Mouse (Mus musculus) MEL (cell line): ENCODE measurements around the gene Zg16. TPM values are rescaled to one million over a fixed set of nuclear protein-coding genes. Genes with fewer than 3 reads are reported as not detected.

Source experiments
- DNase-seq: peaks from one replicate; pipeline ENCODE4 v3.0.0; 2011; ENCODE audit warnings: low read depth, low spot score
- H3K27ac ChIP-seq: 2 replicates; pipeline ENCODE4 v1.5.1; 2012; ENCODE audit warnings: low read depth, mild to moderate bottlenecking, control low read depth, low read length, moderate library complexity; ENCODE audit not compliant: control insufficient read depth
- H3K27me3 ChIP-seq, 2 experiments: fragments of 150-350 bp in 1 of 2; sonication (generic) in 1 of 2; 2 replicates each; pipeline ENCODE4 v1.6.1; 2012; ENCODE audit warnings: low read length in 2 of 2, mild to moderate bottlenecking in 2 of 2, improper control_type of control experiment in 1 of 2, moderate library complexity in 1 of 2; ENCODE audit not compliant: insufficient read depth in 2 of 2, control insufficient read depth in 1 of 2
- H3K36me3 ChIP-seq, 2 experiments: 2 replicates each; pipeline ENCODE4 v1.6.1; 2012 to 2014; ENCODE audit warnings: low read length in 2 of 2, improper control_type of control experiment in 1 of 2, inconsistent platforms in 1 of 2, mild to moderate bottlenecking in 1 of 2; ENCODE audit not compliant: insufficient read depth in 2 of 2, control insufficient read depth in 1 of 2
- H3K4me1 ChIP-seq, 2 experiments: fragments of 150-350 bp in 1 of 2; sonication (generic) in 1 of 2; 2 replicates each; pipeline ENCODE4 v1.6.1; 2012; ENCODE audit warnings: low read length in 2 of 2, improper control_type of control experiment in 1 of 2, mild to moderate bottlenecking in 1 of 2; ENCODE audit not compliant: insufficient read depth in 2 of 2, control insufficient read depth in 1 of 2
- H3K4me3 ChIP-seq, 2 experiments: fragments of 150-350 bp in 1 of 2; sonication (generic) in 1 of 2; 2 replicates each; pipeline ENCODE4 v1.5.1; 2012; ENCODE audit warnings: low read depth in 2 of 2, low read length in 2 of 2, mild to moderate bottlenecking in 2 of 2, moderate library complexity in 2 of 2, control low read depth in 1 of 2, improper control_type of control experiment in 1 of 2; ENCODE audit not compliant: control insufficient read depth in 1 of 2, insufficient read depth in 1 of 2
- H3K79me2 ChIP-seq: 2 replicates; pipeline ENCODE4 v1.6.1; 2012; ENCODE audit warnings: mild to moderate bottlenecking, low read length, moderate library complexity; ENCODE audit not compliant: control insufficient read depth, poor library complexity, insufficient read depth
- H3K9ac ChIP-seq: 2 replicates; pipeline ENCODE4 v1.6.1; 2012; ENCODE audit warnings: low read depth, mild to moderate bottlenecking, control low read depth, low read length, moderate library complexity; ENCODE audit not compliant: control insufficient read depth, poor library complexity, severe bottlenecking
- H3K9me3 ChIP-seq: fragments of 150-350 bp; sonication (generic); replicated peaks from 2 replicates; pipeline ENCODE4 v1.6.1; 2012; ENCODE audit warnings: mild to moderate bottlenecking, low read length, improper control_type of control experiment, moderate library complexity; ENCODE audit not compliant: insufficient read depth
- CHD1 ChIP-seq: IDR thresholded peaks from 2 replicates; pipeline ENCODE4 v1.6.1; 2012; ENCODE audit warnings: low read depth, mild to moderate bottlenecking, inconsistent platforms, low read length, improper control_type of control experiment
- CTCF ChIP-seq, 3 experiments: IDR thresholded peaks in 2 of 3; conservative IDR thresholded peaks in 1 of 3; 2 replicates each; pipeline ENCODE4 v1.5.1; 2011 to 2012; ENCODE audit warnings: low read length in 3 of 3, low read depth in 2 of 3, mild to moderate bottlenecking in 2 of 3, improper control_type of control experiment in 1 of 3, inconsistent platforms in 1 of 3, mixed read lengths in 1 of 3, moderate library complexity in 1 of 3; ENCODE audit not compliant: control insufficient read depth in 1 of 3, insufficient read depth in 1 of 3, poor library complexity in 1 of 3, severe bottlenecking in 1 of 3
- E2F4 ChIP-seq: IDR thresholded peaks from 2 replicates; pipeline ENCODE4 v1.6.1; 2011; ENCODE audit warnings: low read depth, low read length, improper control_type of control experiment, borderline replicate concordance
- EP300 ChIP-seq, 2 experiments: IDR thresholded peaks; 2 replicates each; pipeline ENCODE4 v1.6.1; 2011; ENCODE audit warnings: improper control_type of control experiment in 2 of 2, low read length in 2 of 2, low read depth in 1 of 2, mild to moderate bottlenecking in 1 of 2
- JUND ChIP-seq: IDR thresholded peaks from 2 replicates; pipeline ENCODE4 v1.6.1; 2011; ENCODE audit warnings: low read depth, mild to moderate bottlenecking, improper control_type of control experiment, low read length
- KAT2A ChIP-seq: conservative IDR thresholded peaks from 2 replicates; pipeline ENCODE4 v1.6.1; 2012; ENCODE audit warnings: low read depth, low read length, improper control_type of control experiment, inconsistent platforms
- MEF2A ChIP-seq: IDR thresholded peaks from 2 replicates; pipeline ENCODE4 v1.6.1; 2014; ENCODE audit warnings: low read depth, mild to moderate bottlenecking, inconsistent platforms, low read length, improper control_type of control experiment; ENCODE audit not compliant: poor library complexity, insufficient replicate concordance, severe bottlenecking; ENCODE audit errors: extremely low read depth
- MYB ChIP-seq: IDR thresholded peaks from 2 replicates; pipeline ENCODE4 v1.6.1; 2011; ENCODE audit warnings: mild to moderate bottlenecking, low read depth, low read length, improper control_type of control experiment
- NRF1 ChIP-seq: IDR thresholded peaks from 2 replicates; pipeline ENCODE4 v1.6.1; 2014; ENCODE audit warnings: low read depth, mild to moderate bottlenecking, inconsistent platforms, low read length, improper control_type of control experiment, moderate library complexity; ENCODE audit not compliant: poor library complexity, insufficient read depth, severe bottlenecking
- RAD21 ChIP-seq: IDR thresholded peaks from 2 replicates; pipeline ENCODE4 v1.6.1; 2011; ENCODE audit warnings: mild to moderate bottlenecking, low read depth, low read length, improper control_type of control experiment
- RCOR1 ChIP-seq: IDR thresholded peaks from 2 replicates; pipeline ENCODE4 v1.6.1; 2012; ENCODE audit warnings: low read depth, mild to moderate bottlenecking, inconsistent platforms, low read length, improper control_type of control experiment
- SIN3A ChIP-seq: IDR thresholded peaks from 2 replicates; pipeline ENCODE4 v1.6.1; 2012; ENCODE audit warnings: low read length, improper control_type of control experiment, inconsistent platforms
- TBP ChIP-seq: IDR thresholded peaks from 2 replicates; pipeline ENCODE4 v1.8.0; 2011; ENCODE audit warnings: low read depth, low read length, improper control_type of control experiment
- USF1 ChIP-seq: IDR thresholded peaks from 2 replicates; pipeline ENCODE4 v1.6.1; 2014; ENCODE audit warnings: low read depth, mild to moderate bottlenecking, inconsistent platforms, low read length, improper control_type of control experiment, moderate library complexity
- USF2 ChIP-seq, 2 experiments: IDR thresholded peaks; 2 replicates each; pipeline ENCODE4 v1.6.1; 2011 to 2012; ENCODE audit warnings: improper control_type of control experiment in 2 of 2, low read length in 2 of 2, borderline replicate concordance in 1 of 2, inconsistent platforms in 1 of 2, low read depth in 1 of 2, mild to moderate bottlenecking in 1 of 2; ENCODE audit not compliant: insufficient read depth in 1 of 2
- ZMIZ1 ChIP-seq: IDR thresholded peaks from 2 replicates; pipeline ENCODE4 v1.6.1; 2012; ENCODE audit warnings: low read depth, mild to moderate bottlenecking, inconsistent platforms, low read length, improper control_type of control experiment, moderate library complexity
- ZNF384 ChIP-seq: IDR thresholded peaks from 2 replicates; pipeline ENCODE4 v1.6.1; 2012; ENCODE audit warnings: low read depth, mild to moderate bottlenecking, inconsistent platforms, low read length, improper control_type of control experiment
- polyA plus RNA-seq, 2 experiments: library from polyadenylated mRNA; stranded (reverse) in 1 of 2; unstranded in 1 of 2; fragments of >175 nt in 1 of 2; fragments of >200 nt in 1 of 2; gene quantifications; 2 replicates each; pipeline versions ENCODE4 v1.2.1 to v1.2.4; 2012; ENCODE audit warnings: low replicate concordance in 2 of 2, low read depth in 1 of 2; ENCODE audit not compliant: insufficient read length in 2 of 2, insufficient read depth in 1 of 2, missing spikeins in 1 of 2
- total RNA-seq: library from RNA; depleted of rRNA; stranded (reverse); fragments of 300-350 nt; gene quantifications from 2 replicates; pipeline ENCODE4 v1.2.3, GENCODE M21; 2012

Gene Zg16
- total and polyA plus RNA-seq, 3 experiments = 50.4 to 89.3 TPM; not detected in 1

GRCm38 (mm10) chr7:127099528-127099927, 12.4 kb upstream of the Zg16 start:
- no peaks in the 10 kb centered on the region for H3K27me3 ChIP-seq
- no peak overlapping the region for H3K27ac ChIP-seq
- no peak for DNase-seq
- no peak overlapping the region for H3K9ac ChIP-seq
- TF ChIP-seq ZNF384 (no peak), NRF1 (no peak), E2F4 (no peak), CTCF (IDR thresholded peaks at IDR 0.05 in 2 of 3, conservative IDR thresholded peaks at IDR 0.05 in 1 of 3; ENCODE audit: control insufficient read depth in 1 of 3, insufficient read depth in 1 of 3, low read depth in 2 of 3, low read length in 3 of 3, poor library complexity in 1 of 3, severe bottlenecking in 1 of 3) (no peak), KAT2A (no peak), SIN3A (no peak), RAD21 (no peak)
- peaks cover 0 to 5% of the 10 kb centered on the region in 2 experiments; a peak in 1 of 4 replicates for H3K36me3 ChIP-seq
- peaks cover 4 to 8% of the 10 kb centered on the region in 2 experiments; a peak in 2 of 4 replicates for H3K4me1 ChIP-seq
- no peaks in the 10 kb centered on the region for H3K79me2 ChIP-seq
- no peaks in the 10 kb centered on the region for H3K9me3 ChIP-seq
- no peak overlapping the region for H3K4me3 ChIP-seq

- H3K4me1 ChIP-seq = peaks cover 4 to 11% of the 10 kb centered on the region in 2 experiments; a peak in 2 of 4 replicates
- no peak overlapping the region for H3K4me3 ChIP-seq
- no peak overlapping the region for H3K9ac ChIP-seq
- no peak for TF ChIP-seq RAD21
- no peak for TF ChIP-seq RCOR1
- TF ChIP-seq TBP = no peak
- TF ChIP-seq MYB = no peak
- no peak for TF ChIP-seq USF1
- no peak for TF ChIP-seq CHD1
- no peak for TF ChIP-seq MEF2A
- no peak for TF ChIP-seq ZMIZ1
- TF ChIP-seq KAT2A = no peak
- TF ChIP-seq EP300 (IDR thresholded peaks at IDR 0.05; ENCODE audit: low read depth in 1 of 2, low read length in 2 of 2) = no peak
- TF ChIP-seq NRF1 = no peak
- peaks cover 0 to 4% of the 10 kb centered on the region in 2 experiments; a peak in 1 of 4 replicates for H3K36me3 ChIP-seq
- DNase-seq = no peak
- H3K27ac ChIP-seq = no peak overlapping the region
- H3K27me3 ChIP-seq = no peaks in the 10 kb centered on the region
- H3K79me2 ChIP-seq = no peaks in the 10 kb centered on the region
- H3K9me3 ChIP-seq = no peaks in the 10 kb centered on the region
Observed at GRCm38 (mm10) chr7:127098950-127099349, 11.8 kb upstream of the Zg16 start.

GRCm38 (mm10) chr7:127098521-127098920, 11.4 kb upstream of the Zg16 start:
- Histone ChIP-seq H3K27me3 (no peaks in the 10 kb centered on the region), H3K36me3 (peaks cover 0 to 8% of the 10 kb centered on the region in 2 experiments; a peak in 2 of 4 replicates), H3K27ac (no peak overlapping the region), H3K9ac (no peak overlapping the region), H3K4me1 (peaks cover 4 to 13% of the 10 kb centered on the region in 2 experiments; a peak in 3 of 4 replicates), H3K9me3 (no peaks in the 10 kb centered on the region), H3K4me3 (no peak overlapping the region), H3K79me2 (peaks cover 2% of the 10 kb centered on the region)
- no peak for DNase-seq
- TF ChIP-seq JUND (no peak), USF2 (IDR thresholded peaks at IDR 0.05; ENCODE audit: borderline replicate concordance in 1 of 2, insufficient read depth in 1 of 2, low read depth in 1 of 2, low read length in 2 of 2) (no peak)
